Mouse (Mus musculus) left cerebral cortex, adult 2 months (tissue): ENCODE data around the gene Blmh. TPM values are rescaled to one million over a fixed set of nuclear protein-coding genes. Genes with fewer than 3 reads are reported as not detected.
"Not testable (repeated sequence)": the region's sequence is repeated elsewhere in the genome, so short reads cannot be mapped to it uniquely, and the experiment has no call there.

Experiments
- DNase-seq, 2 experiments: peaks; one replicate each; pipeline ENCODE4 v3.0.0; 2021 to 2022; ENCODE audit warnings: low spot score in 2 of 2, mixed read lengths in 1 of 2; ENCODE audit errors: extremely low spot score in 1 of 2
- H3K27ac ChIP-seq: fragments of 200-600 bp; 2 replicates; pipeline ENCODE4 v1.8.1; 2022
- H3K4me3 ChIP-seq: fragments of 200-600 bp; 2 replicates; pipeline ENCODE4 v1.8.1; 2022
- CTCF ChIP-seq: fragments of 200-600 bp; IDR thresholded peaks from 2 replicates; pipeline ENCODE4 v1.8.1; 2022; ENCODE audit warnings: antibody characterized with exemption, mild to moderate bottlenecking, moderate library complexity
- intact Hi-C: fragments of 180-260 bp; cut with DNase I; formaldehyde crosslinking; loops from one replicate; pipeline ENCODE4 v1.15.1; 2025
- total RNA-seq, 2 experiments: library from RNA; stranded (reverse); gene quantifications; 2 replicates each; pipeline ENCODE4 v1.2.3; 2021

Gene Blmh
- total RNA-seq, 2 experiments from 2014 or later = 52.4 to 58.8 TPM

- TF ChIP-seq CTCF = no peak
- H3K27ac ChIP-seq = no peak overlapping the region
- H3K4me3 ChIP-seq = no peak overlapping the region
- intact Hi-C loops = no loop called here
- no peak for DNase-seq
Measured at GRCm38 (mm10) chr11:76920607-76921006, 4.0 kb upstream of the Blmh start.

- intact Hi-C loops, H3K4me3 ChIP-seq, H3K27ac ChIP-seq, DNase-seq: not testable (repeated sequence)
Measured at GRCm38 (mm10) chr11:76928586-76928985, 4.0 kb downstream of the Blmh start.

GRCm38 (mm10) chr11:76933209-76933608 lies 8.6 kb downstream of the Blmh start:
- intact Hi-C loops = no loop called here
- TF ChIP-seq CTCF = peak; percentile 13
- DNase-seq = no peak
- Histone ChIP-seq H3K4me3 (no peak overlapping the region), H3K27ac (no peak overlapping the region)

- DNase-seq = no peak
- intact Hi-C loops = no loop called here
- H3K4me3 ChIP-seq = no peak overlapping the region
Measured at GRCm38 (mm10) chr11:76936578-76936977, 12.0 kb downstream of the Blmh start.

GRCm38 (mm10) chr11:76944839-76945238 lies 20.2 kb downstream of the Blmh start:
- intact Hi-C loops = loop anchor here (1.0 to 5.0 kb wide), 3 partner anchors 99 to 153 kb away; no protein-coding TSS in a partner anchor
- TF ChIP-seq CTCF = no peak

More at GRCm38 (mm10) chr11:76936578-76936977, 12.0 kb downstream of the Blmh start:
- no peak overlapping the region for H3K27ac ChIP-seq
- TF ChIP-seq CTCF = peak; percentile 38

GRCm38 (mm10) chr11:76945386-76946202 lies 21.0 kb downstream of the Blmh start:
- no peak; the same call in 1 of the 2 replicates for TF ChIP-seq CTCF
- Histone ChIP-seq H3K27ac (peak overlapping the region; percentile 93), H3K4me3 (peak overlapping the region; percentile 82)
- intact Hi-C loops = loop anchor here (1.0 to 5.0 kb wide), 3 partner anchors 99 to 153 kb away; no protein-coding TSS in a partner anchor
- peak; percentile 92 to 95 for DNase-seq

More at GRCm38 (mm10) chr11:76944839-76945238, 20.2 kb downstream of the Blmh start:
- Histone ChIP-seq H3K27ac (peak overlapping the region; percentile 93), H3K4me3 (peak overlapping the region; percentile 82)
- no peak for DNase-seq

- Histone ChIP-seq H3K4me3 (peak overlapping the region; percentile 82), H3K27ac (no peak overlapping the region; the same call in 1 of the 2 replicates)
- intact Hi-C loops = loop anchor here (5.0 kb wide), 2 partner anchors 139 to 154 kb away; no protein-coding TSS in a partner anchor
- DNase-seq = no peak
- TF ChIP-seq CTCF = no peak
Measured at GRCm38 (mm10) chr11:76946203-76946585, 21.6 kb downstream of the Blmh start.

- intact Hi-C loops = no loop called here
- Histone ChIP-seq H3K27ac (no peak overlapping the region), H3K4me3 (no peak overlapping the region)
- TF ChIP-seq CTCF = no peak
- DNase-seq = no peak
Measured at GRCm38 (mm10) chr11:76953536-76953935, 28.9 kb downstream of the Blmh start.

GRCm38 (mm10) chr11:76965703-76966102 lies 41.1 kb downstream of the Blmh start:
- H3K4me3 ChIP-seq = no peak overlapping the region
- TF ChIP-seq CTCF = no peak
- DNase-seq = no peak
- H3K27ac ChIP-seq = no peak overlapping the region
- intact Hi-C loops = loop anchor here (5.0 kb wide), 1 partner anchor 82 kb away; no protein-coding TSS in a partner anchor

GRCm38 (mm10) chr11:76970328-76970727 lies 45.7 kb downstream of the Blmh start:
- no peak for TF ChIP-seq CTCF
- intact Hi-C loops = no loop called here
- Histone ChIP-seq H3K4me3 (no peak overlapping the region), H3K27ac (no peak overlapping the region)
- DNase-seq = no peak

GRCm38 (mm10) chr11:76974680-76975319 lies 50.2 kb downstream of the Blmh start:
- H3K27ac ChIP-seq = no peak overlapping the region
- H3K4me3 ChIP-seq = no peak overlapping the region
- TF ChIP-seq CTCF = no peak; the same call in 1 of the 2 replicates
- intact Hi-C loops = no loop called here
- DNase-seq = no peak

GRCm38 (mm10) chr11:76981570-76982141 lies 57.0 kb downstream of the Blmh start:
- TF ChIP-seq CTCF = no peak
- DNase-seq = no peak
- no peak overlapping the region for H3K27ac ChIP-seq
- intact Hi-C loops = no loop called here
- no peak overlapping the region for H3K4me3 ChIP-seq
